Comparison of ENCODE assay signal across 10 mouse cellular contexts in the genomic region with DNA sequence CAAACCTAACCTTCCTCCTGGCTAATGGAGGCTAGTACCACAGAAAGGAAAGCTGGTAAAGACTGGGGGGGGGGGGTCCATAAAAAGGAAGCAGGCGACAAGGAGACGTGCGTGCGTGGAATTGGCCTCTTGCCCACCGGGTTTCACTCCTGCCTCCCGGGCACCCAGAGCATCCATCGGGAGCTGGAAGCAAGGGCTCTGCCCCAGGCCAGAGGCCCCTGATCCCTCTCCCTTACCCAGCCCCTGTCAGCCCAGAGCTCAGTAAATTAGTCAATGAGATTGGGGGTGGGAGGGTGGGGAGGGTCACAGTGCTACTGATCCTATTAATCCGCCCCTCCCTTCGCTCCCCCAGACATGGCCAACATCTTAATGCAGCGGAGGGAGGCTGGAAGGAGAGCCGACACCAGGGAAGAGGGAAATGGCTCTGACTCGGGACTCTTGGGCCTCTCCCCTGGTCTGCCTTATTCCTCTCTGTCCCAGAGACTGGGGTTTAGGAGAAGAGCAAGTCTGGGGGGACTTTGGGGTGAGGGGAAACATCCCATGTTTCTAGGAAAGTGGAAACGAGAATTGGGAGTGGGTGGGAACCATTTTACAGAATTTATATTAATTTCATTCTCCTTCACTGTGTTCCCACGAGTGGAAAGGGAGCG. TPM values are rescaled to one million over a fixed set of nuclear protein-coding genes. Genes with fewer than 3 reads are reported as not detected.
DNase-seq lines count a peak whose midpoint lies in the region; ATAC-seq and TF ChIP-seq lines count a peak whose summit lies in the region.
"Had no signal": no experiment of that assay in that cellular context is flagged by ENCODE, and none has a peak within 500 bp of the region (broad histone marks: within the 10 kb centered on the region; RNA-seq: fewer than 3 reads in every experiment).

No protein-coding gene starts in this region.

- peak overlapping the region; percentile 86 for H3K4me3 ChIP-seq in forebrain, embryonic 14.5 days (ENCODE audit: low read depth, low read length)
- H3K4me3 ChIP-seq in midbrain, embryonic 13.5 days (replicated peaks), result peak overlapping the region; percentile 55
- H3K4me3 ChIP-seq in intestine, postnatal 0 days (ENCODE audit: low read depth, low read length), result no peak overlapping the region

- no peaks in the 10 kb centered on the region for H3K27me3 ChIP-seq in forebrain, embryonic 14.5 days (replicated peaks; ENCODE audit: control insufficient read depth, insufficient read depth, low read length)
- peaks cover 82% of the 10 kb centered on the region for H3K27me3 ChIP-seq in midbrain, embryonic 13.5 days
- H3K27me3 ChIP-seq in intestine, postnatal 0 days (replicated peaks; ENCODE audit: control insufficient read depth, insufficient read depth, low read length), result peaks cover 100% of the 10 kb centered on the region

- intact Hi-C loops in heart, postnatal 36 days (cut with DNase I), result no loop called here

- no peaks in the 10 kb centered on the region for H3K9me3 ChIP-seq in forebrain, embryonic 14.5 days (replicated peaks; ENCODE audit: control insufficient read depth, low read length)
- H3K9me3 ChIP-seq in midbrain, embryonic 13.5 days, result no peaks in the 10 kb centered on the region
- no peaks in the 10 kb centered on the region for H3K9me3 ChIP-seq in intestine, postnatal 0 days (ENCODE audit: control insufficient read depth)

- H3K9ac ChIP-seq in forebrain, embryonic 14.5 days (ENCODE audit: low read length), result peak overlapping the region; percentile 100
- peak overlapping the region; percentile 86 for H3K9ac ChIP-seq in midbrain, embryonic 13.5 days (replicated peaks)
- H3K9ac ChIP-seq in intestine, postnatal 0 days (ENCODE audit: low read depth, low read length), result no peak overlapping the region

- H3K36me3 ChIP-seq in forebrain, embryonic 14.5 days (ENCODE audit: control insufficient read depth, insufficient read depth, low read length), result peaks cover 29% of the 10 kb centered on the region; the same call in 1 of the 2 replicates
- 0 out of 2 replicates have a peak, but pooled peaks cover 4% of the 10 kb centered on the region for H3K36me3 ChIP-seq in midbrain, embryonic 13.5 days
- no peaks in the 10 kb centered on the region for H3K36me3 ChIP-seq in intestine, postnatal 0 days (ENCODE audit: control insufficient read depth, insufficient read depth)

- WGBS in forebrain, embryonic 14.5 days, result 3% methylated on average over 12 of the region's 15 CpGs
- WGBS in midbrain, embryonic 13.5 days, result under 1% methylated on average over 15 of the region's 15 CpGs
- WGBS in intestine, postnatal 0 days, result 8% methylated on average over 15 of the region's 15 CpGs

- peak overlapping the region; percentile 100 for H3K27ac ChIP-seq in forebrain, embryonic 14.5 days (ENCODE audit: low read depth, low read length)
- peak overlapping the region; percentile 98 for H3K27ac ChIP-seq in midbrain, embryonic 13.5 days
- H3K27ac ChIP-seq in intestine, postnatal 0 days (ENCODE audit: low read depth, low read length), result no peak overlapping the region

- peaks cover 37% of the 10 kb centered on the region for H3K4me1 ChIP-seq in forebrain, embryonic 14.5 days (ENCODE audit: control insufficient read depth, insufficient read depth, low read length)
- H3K4me1 ChIP-seq in midbrain, embryonic 13.5 days (replicated peaks), result peaks cover 91% of the 10 kb centered on the region
- no peaks in the 10 kb centered on the region for H3K4me1 ChIP-seq in intestine, postnatal 0 days (replicated peaks; ENCODE audit: control insufficient read depth, insufficient read depth, low read length)

- H3K4me2 ChIP-seq in forebrain, embryonic 14.5 days (ENCODE audit: low read length), result peak overlapping the region; percentile 98
- peak overlapping the region; percentile 74 for H3K4me2 ChIP-seq in midbrain, embryonic 13.5 days (replicated peaks)
- H3K4me2 ChIP-seq in intestine, postnatal 0 days (replicated peaks; ENCODE audit: low read depth), result no peak overlapping the region

- no peak for TF ChIP-seq CTCF in intestine, postnatal 0 days (IDR thresholded peaks at IDR 0.05; ENCODE audit: low read depth)

- ATAC-seq in forebrain, embryonic 14.5 days, result no peak
- ATAC-seq in midbrain, embryonic 13.5 days, result peak; percentile 34
- ATAC-seq in intestine, postnatal 0 days, result no peak

- DNase-seq in right cerebral cortex, postnatal 14 days, result peak; percentile 58
- no peak for DNase-seq in right cerebral cortex, postnatal 36 days (ENCODE audit: low spot score in 2 of 2)
- DNase-seq in forebrain, embryonic 14.5 days (ENCODE audit: low spot score), result peak; percentile 77
- peak; percentile 60 for DNase-seq in right cerebral cortex, postnatal 4 days
- no peak for DNase-seq in embryo, embryonic 10 days (ENCODE audit: low spot score)
- no peak for DNase-seq in heart, postnatal 36 days
- DNase-seq: heart, adult 11 months; kidney, adult 11 months had no signal

RNA-seq across cellular contexts. Expression of gene Rhbg, which starts 46.9 kb away (rescaled TPM):
- 0.25 TPM in 1 of 2 replicates, not detected in the other for polyA plus RNA-seq in forebrain, embryonic 14.5 days (2014; fragmentation: Nextera tagmentation; extraction: Ambion mirVana)
- polyA plus RNA-seq in midbrain, embryonic 13.5 days (2015; fragmentation: Nextera tagmentation; extraction: Ambion mirVana), result 0.12 TPM in 1 of 2 replicates, not detected in the other
- 0.60 and 0.65 TPM in 2 replicates for polyA plus RNA-seq in intestine, postnatal 0 days (2015; fragmentation: Nextera tagmentation; extraction: Ambion mirVana)
- total RNA-seq in heart, postnatal 36 days (2021), result not detected

Comparison
In these comparisons a context has a peak if more than half of its experiments do, and no peak if none do; other contexts are left out.
1. DNase-seq: peak in right cerebral cortex, postnatal 14 days (single experiment), forebrain, embryonic 14.5 days (single experiment) and right cerebral cortex, postnatal 4 days (single experiment); none in right cerebral cortex, postnatal 36 days (0 of 2), embryo, embryonic 10 days (single experiment) and heart, postnatal 36 days (0 of 2).